Mouse (Mus musculus): ENCODE measurements around the gene Gm20518. TPM values are rescaled to one million over a fixed set of nuclear protein-coding genes. Genes with fewer than 3 reads are reported as not detected.

The Gm20518 gene
- total RNA-seq (2023) = 4.2 TPM

GRCm38 (mm10) chr16:17891567-17891959, at the start of gene Gm20518:
Gene Gm20518, minus strand, starts transcription at chr16:17891671.

DNA sequence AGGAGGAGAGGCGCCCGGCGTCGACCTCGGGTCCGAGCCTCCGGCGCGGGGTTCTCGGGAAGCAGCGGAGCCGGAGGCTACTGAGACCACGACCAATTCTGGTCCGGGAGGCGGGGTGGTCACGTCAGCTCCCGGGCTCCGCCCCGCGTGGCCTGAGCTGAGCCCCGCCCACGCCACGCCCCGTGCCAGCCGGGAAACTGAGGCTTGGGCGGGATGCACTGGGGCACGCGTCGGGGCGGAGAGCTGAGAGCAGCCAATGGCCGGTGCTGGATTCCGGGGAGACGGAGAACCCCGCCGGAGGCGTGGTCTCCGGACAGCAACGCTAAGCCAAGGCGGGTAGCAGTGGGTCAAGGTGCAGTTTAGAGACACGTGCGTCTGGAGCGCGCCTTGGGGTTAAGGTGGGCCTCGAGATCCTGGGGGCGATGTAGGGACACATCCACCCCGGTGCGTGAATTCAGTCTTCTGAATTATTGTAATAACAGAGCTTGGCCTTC, 36.7 kb upstream of the Gm20518 start, which contains the start of gene Slc25a1:
Gene Slc25a1, minus strand, starts transcription at position 133 of the 494 bp plus-strand sequence.

GRCm38 (mm10) chr16:17914307-17915249, 23.1 kb upstream of the Gm20518 start, which contains the start of gene Gsc2:
Gene Gsc2, minus strand, starts transcription at chr16:17915059.

DNA sequence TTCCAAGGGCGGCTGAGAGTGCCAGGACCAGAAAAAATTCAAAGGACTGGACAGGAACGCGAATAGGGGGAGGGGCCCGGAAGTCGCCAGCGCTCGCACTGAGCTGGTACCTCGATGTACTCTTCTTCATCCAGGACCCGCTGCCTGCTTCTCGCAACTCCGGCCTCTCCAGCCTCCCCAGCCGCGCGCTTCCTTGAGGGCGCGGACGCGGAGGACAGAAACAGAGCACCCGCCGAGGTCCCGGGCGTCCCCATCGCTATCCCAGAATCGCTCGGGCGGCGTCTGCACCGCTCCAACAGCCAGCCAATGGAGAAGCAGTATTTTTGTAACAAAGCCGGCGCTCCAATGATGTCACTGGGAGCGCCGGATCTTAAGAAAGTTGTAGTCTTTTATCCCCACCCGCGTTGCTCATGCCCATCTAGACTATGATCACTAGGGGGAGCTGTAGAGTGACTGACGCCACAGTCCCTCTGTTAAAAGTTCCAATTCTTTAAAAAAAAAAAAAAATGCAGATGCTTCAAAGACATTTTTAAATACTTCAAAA, 19.7 kb upstream of the Gm20518 start, which contains the start of gene Ess2:
Gene Ess2, minus strand, starts transcription at position 297 of the 544 bp plus-strand sequence.

DNA sequence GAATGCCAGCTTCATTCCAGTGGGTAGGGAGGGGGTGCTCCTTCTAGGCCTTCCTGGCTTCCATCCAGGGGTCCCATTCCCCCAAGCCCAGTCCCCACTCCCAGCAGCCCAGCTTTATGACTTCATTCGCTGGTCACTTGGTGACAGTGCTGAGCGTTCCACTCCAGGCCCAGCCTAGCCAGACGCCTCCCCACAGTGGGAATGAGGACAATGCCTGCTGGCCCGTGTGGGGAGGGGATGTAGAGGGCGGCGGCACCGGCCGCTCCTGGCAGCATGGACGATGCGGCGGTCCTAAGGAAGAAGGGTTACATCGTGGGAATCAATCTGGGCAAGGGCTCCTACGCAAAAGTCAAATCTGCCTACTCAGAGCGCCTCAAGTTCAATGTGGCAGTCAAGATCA, 7.0 kb upstream of the Gm20518 start, which contains the start of the genes Dgcr2 and Tssk2:
Gene Dgcr2, minus strand, starts transcription at position 101 of the 400 bp plus-strand sequence.
Gene Tssk2, plus strand, starts transcription at position 176 of the 400 bp plus-strand sequence.

DNA sequence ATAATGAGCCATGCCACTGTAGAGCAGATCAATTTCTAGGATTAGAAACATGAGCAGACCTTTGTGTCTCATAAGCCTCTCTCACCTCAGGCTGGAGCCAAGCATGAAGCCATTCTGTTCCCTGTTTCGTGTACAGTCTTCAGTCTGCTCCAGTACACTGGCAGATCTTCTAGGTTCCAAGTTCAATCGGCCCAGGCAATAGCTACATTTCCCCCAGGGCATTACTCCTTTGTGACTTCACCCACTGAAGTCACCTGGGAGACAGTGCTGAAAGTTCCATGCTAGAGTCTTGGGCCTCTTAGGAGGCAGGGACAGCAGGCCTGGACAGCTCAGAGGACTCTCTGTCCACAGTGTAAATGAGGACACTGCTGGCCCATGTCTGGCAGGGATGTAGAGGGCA, 2.5 kb upstream of the Gm20518 start, which contains the start of gene Tssk1:
Gene Tssk1, plus strand, starts transcription at position 301 of the 400 bp plus-strand sequence.

DNA sequence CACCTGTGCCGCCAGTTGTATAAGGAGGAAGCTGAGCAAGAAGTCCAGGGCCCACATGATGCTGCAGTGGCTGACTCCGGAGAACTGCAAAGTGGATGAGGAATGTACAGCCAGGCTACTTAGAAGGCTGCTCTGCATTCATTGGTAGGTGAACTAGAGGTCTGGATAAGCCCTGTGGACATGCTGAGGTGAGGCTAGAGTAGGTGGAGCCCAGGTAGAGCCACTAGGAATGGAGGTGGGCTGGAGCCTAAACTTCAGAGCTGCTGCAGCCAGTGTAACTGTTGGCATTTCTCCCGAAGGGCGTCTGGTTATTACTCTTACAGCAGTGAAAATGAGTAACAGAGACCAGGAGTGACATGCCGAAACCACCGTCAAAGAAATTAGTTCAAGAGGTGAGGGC, 53.4 kb downstream of the Gm20518 start, which contains the start of gene Car15:
Gene Car15, minus strand, starts transcription at position 314 of the 400 bp plus-strand sequence.

DNA sequence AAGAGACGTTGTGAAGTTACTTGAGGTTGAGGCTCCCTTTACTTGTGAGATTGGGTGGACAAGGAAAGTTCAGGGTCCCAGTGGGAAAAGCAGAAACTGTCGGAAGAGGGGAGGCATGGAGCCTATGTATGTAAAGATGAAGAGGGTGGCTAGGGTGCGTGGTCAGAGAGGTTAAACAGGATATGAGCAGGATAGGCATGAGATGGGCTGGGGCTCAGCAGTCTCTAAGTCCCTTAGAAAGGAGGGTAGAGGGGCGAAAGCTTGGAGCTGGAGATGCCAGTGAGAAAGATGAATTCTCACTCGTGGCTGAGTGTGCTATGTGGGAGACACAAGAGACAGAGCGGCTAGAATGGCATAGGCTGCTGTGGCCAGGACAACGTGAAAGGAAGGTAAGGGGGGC, 58.6 kb downstream of the Gm20518 start, which contains the start of gene B830017H08Rik:
Gene B830017H08Rik, plus strand, starts transcription at position 301 of the 400 bp plus-strand sequence.

GRCm38 (mm10) chr16:17796971-17797811, 94.3 kb downstream of the Gm20518 start, which contains the start of gene Scarf2:
Gene Scarf2, plus strand, starts transcription at chr16:17797282.

Other genes with a start within 250 kb of the Gm20518 start
- gene Ccdc74a, start 245.2 kb downstream of the Gm20518 start, total RNA-seq (2023) = not detected
- gene Med15, start 158.8 kb downstream of the Gm20518 start, total RNA-seq (2023) = 137 TPM
- gene Klhl22, start 132.1 kb downstream of the Gm20518 start, total RNA-seq (2023) = 22.1 TPM
- 0.53 TPM for gene Scarf2, start 94.4 kb downstream of the Gm20518 start, total RNA-seq (2023)
- gene B830017H08Rik, start 58.5 kb downstream of the Gm20518 start, total RNA-seq (2023) = not detected
- gene Car15, start 53.3 kb downstream of the Gm20518 start, total RNA-seq (2023) = 17.4 TPM
- gene Tssk1, start 2.6 kb upstream of the Gm20518 start, total RNA-seq (2023) = not detected
- 73.1 TPM for gene Dgcr2, start 6.9 kb upstream of the Gm20518 start, total RNA-seq (2023)
- not detected for gene Tssk2, start 7.0 kb upstream of the Gm20518 start, total RNA-seq (2023)
- gene Ess2, start 19.7 kb upstream of the Gm20518 start, total RNA-seq (2023) = 72.0 TPM
- gene Gsc2, start 23.4 kb upstream of the Gm20518 start, total RNA-seq (2023) = not detected
- gene Slc25a1, start 36.5 kb upstream of the Gm20518 start, total RNA-seq (2023) = 15.7 TPM
- not detected for gene Vpreb2, start 88.8 kb upstream of the Gm20518 start, total RNA-seq (2023)
- 5.5 TPM for gene Dgcr6, start 161.2 kb upstream of the Gm20518 start, total RNA-seq (2023)
- 6.0 TPM for gene Prodh, start 198.5 kb upstream of the Gm20518 start, total RNA-seq (2023)
- gene Rtn4r, start 236.0 kb upstream of the Gm20518 start, total RNA-seq (2023) = not detected